Mouse (Mus musculus): ENCODE measurements around the gene Enpep.

- TF ChIP-seq POLR2A (IDR thresholded peaks at IDR 0.05; ENCODE audit: borderline replicate concordance, low read depth, low read length) (no peak), CTCF (IDR thresholded peaks at IDR 0.05; ENCODE audit: low read depth, low read length) (no peak)
Observed at GRCm38 (mm10) chr3:129289536-129289935, 43.0 kb downstream of the Enpep start.
